Mouse (Mus musculus): Measurements from ENCODE around the gene Itgax.

Itgax gene

GRCm38 (mm10) chr7:128164001-128164400 lies 34.7 kb downstream of the Itgax start:
- DNase-seq (ENCODE audit: low spot score): no peak

GRCm38 (mm10) chr7:128166391-128166790 lies 37.0 kb downstream of the Itgax start:
- no peak for DNase-seq (ENCODE audit: low spot score)

GRCm38 (mm10) chr7:128169996-128170395 lies 40.6 kb downstream of the Itgax start:
- no peak for DNase-seq (ENCODE audit: low spot score)

GRCm38 (mm10) chr7:128178385-128178784 lies 49.0 kb downstream of the Itgax start:
- no peak for DNase-seq (ENCODE audit: low spot score)

GRCm38 (mm10) chr7:128180126-128180525 lies 50.8 kb downstream of the Itgax start:
- DNase-seq (ENCODE audit: low spot score): no peak

GRCm38 (mm10) chr7:128180546-128180945 lies 51.2 kb downstream of the Itgax start:
- no peak for DNase-seq (ENCODE audit: low spot score)

- no peak for DNase-seq (ENCODE audit: low spot score)
These were observed 52.3 kb downstream of the Itgax start for GRCm38 (mm10) chr7:128181691-128182090.
